Mouse (Mus musculus) cerebellum, adult 2 months (tissue): Measurements from ENCODE around the gene Slc16a3.

Experiments
- CTCF ChIP-seq: fragments of 200-500 bp; IDR thresholded peaks from 2 replicates; pipeline ENCODE4 v1.5.1; 2011; ENCODE audit warnings: low read depth, mild to moderate bottlenecking, control low read depth, low read length, moderate library complexity, borderline replicate concordance; ENCODE audit not compliant: insufficient read depth
- POLR2A ChIP-seq: fragments of 200-500 bp; IDR thresholded peaks from 2 replicates; pipeline ENCODE4 v1.6.1; 2011; ENCODE audit warnings: low read length, control low read depth, borderline replicate concordance; ENCODE audit not compliant: insufficient read depth

GRCm38 (mm10) chr11:120940959-120941358 is 7.3 kb upstream of the Slc16a3 start:
- TF ChIP-seq POLR2A, result no peak
- TF ChIP-seq CTCF, result no peak
